Comparison of ENCODE assay signal across 11 mouse cellular contexts in genomic region chr2:75823736-75824135, GRCm38 (mm10). TPM values are rescaled to one million over a fixed set of nuclear protein-coding genes. Genes with fewer than 3 reads are reported as not detected.
DNase-seq lines count a peak whose midpoint lies in the region; ATAC-seq and TF ChIP-seq lines count a peak whose summit lies in the region.
"Had no signal": no experiment of that assay in that cellular context is flagged by ENCODE, and none has a peak within 500 bp of the region (broad histone marks: within the 10 kb centered on the region; RNA-seq: fewer than 3 reads in every experiment).

No protein-coding gene starts in this region.

- H3K27ac ChIP-seq in hindbrain, embryonic 10.5 days, result peak overlapping the region; percentile 56; the same call in 1 of the 2 replicates
- H3K27ac ChIP-seq in hindbrain, embryonic 12.5 days, result no peak overlapping the region
- H3K27ac ChIP-seq in bone marrow macrophage, adult 2 months (ENCODE audit: insufficient read depth, low read depth, low read length), result peak overlapping the region; percentile 95
- peak overlapping the region; percentile 83 for H3K27ac ChIP-seq in macrophage
- H3K27ac ChIP-seq in forebrain, embryonic 12.5 days, result no peak overlapping the region
- no peak overlapping the region for H3K27ac ChIP-seq in forebrain, embryonic 13.5 days
- H3K27ac ChIP-seq: forebrain, embryonic 10.5 days had no signal

- no peak for ATAC-seq in hindbrain, embryonic 12.5 days (ENCODE audit: low FRiP score)
- ATAC-seq in forebrain, embryonic 12.5 days (ENCODE audit: low FRiP score), result no peak
- ATAC-seq in forebrain, embryonic 13.5 days, result no peak
- ATAC-seq: lung, postnatal 0 days had no signal

- H3K9me3 ChIP-seq in hindbrain, embryonic 10.5 days, result no peaks in the 10 kb centered on the region
- no peaks in the 10 kb centered on the region for H3K9me3 ChIP-seq in hindbrain, embryonic 12.5 days (replicated peaks)
- no peaks in the 10 kb centered on the region for H3K9me3 ChIP-seq in forebrain, embryonic 12.5 days
- H3K9me3 ChIP-seq in forebrain, embryonic 13.5 days (replicated peaks), result no peaks in the 10 kb centered on the region
- H3K9me3 ChIP-seq: forebrain, embryonic 10.5 days had no signal

- TF ChIP-seq CTCF in bone marrow macrophage, adult 2 months (IDR thresholded peaks at IDR 0.05; ENCODE audit: low read depth, low read length), result no peak

- H3K4me3 ChIP-seq in hindbrain, embryonic 10.5 days, result no peak overlapping the region
- H3K4me3 ChIP-seq in hindbrain, embryonic 12.5 days, result no peak overlapping the region
- peak overlapping the region; percentile 43 for H3K4me3 ChIP-seq in bone marrow macrophage, adult 2 months (ENCODE audit: insufficient read depth, low read length)
- no peak overlapping the region for H3K4me3 ChIP-seq in macrophage (ENCODE audit: inconsistent target)
- no peak overlapping the region for H3K4me3 ChIP-seq in forebrain, embryonic 12.5 days (replicated peaks)
- no peak overlapping the region for H3K4me3 ChIP-seq in forebrain, embryonic 13.5 days
- H3K4me3 ChIP-seq: forebrain, embryonic 10.5 days had no signal

- H3K36me3 ChIP-seq in hindbrain, embryonic 10.5 days, result no peaks in the 10 kb centered on the region
- H3K36me3 ChIP-seq in hindbrain, embryonic 12.5 days, result no peaks in the 10 kb centered on the region
- H3K36me3 ChIP-seq in macrophage (ENCODE audit: inconsistent target), result no peaks in the 10 kb centered on the region
- H3K36me3 ChIP-seq in forebrain, embryonic 12.5 days (replicated peaks), result no peaks in the 10 kb centered on the region
- no peaks in the 10 kb centered on the region for H3K36me3 ChIP-seq in forebrain, embryonic 13.5 days (ENCODE audit: poor library complexity, severe bottlenecking)
- H3K36me3 ChIP-seq: forebrain, embryonic 10.5 days had no signal

- 66% methylated on average over 7 of the region's 7 CpGs for WGBS in hindbrain, embryonic 10.5 days
- 56% methylated on average over 7 of the region's 7 CpGs for WGBS in hindbrain, embryonic 12.5 days
- 3% methylated on average over 7 of the region's 7 CpGs for WGBS in macrophage (ENCODE audit: missing documents)
- WGBS in forebrain, embryonic 12.5 days, result 63% methylated on average over 7 of the region's 7 CpGs
- 61% methylated on average over 7 of the region's 7 CpGs for WGBS in forebrain, embryonic 13.5 days

- H3K4me1 ChIP-seq in hindbrain, embryonic 10.5 days (replicated peaks), result peaks cover 22% of the 10 kb centered on the region
- H3K4me1 ChIP-seq in hindbrain, embryonic 12.5 days, result peaks cover 3% of the 10 kb centered on the region; the same call in 1 of the 2 replicates
- peaks cover 25% of the 10 kb centered on the region for H3K4me1 ChIP-seq in bone marrow macrophage, adult 2 months (ENCODE audit: control insufficient read depth, insufficient read depth, low read length)
- no peaks in the 10 kb centered on the region for H3K4me1 ChIP-seq in forebrain, embryonic 12.5 days
- H3K4me1 ChIP-seq in forebrain, embryonic 13.5 days, result no peaks in the 10 kb centered on the region

- no peak for DNase-seq in hindbrain, embryonic 10.5 days (ENCODE audit: low spot score)
- peak; percentile 73 for DNase-seq in thymus, postnatal 14 days
- no peak for DNase-seq in Muller cell, postnatal 12 days (ENCODE audit: inconsistent ontology term)
- DNase-seq: gastrocnemius, postnatal 36 days had no signal

- no peak overlapping the region for H3K4me2 ChIP-seq in hindbrain, embryonic 12.5 days (replicated peaks)
- H3K4me2 ChIP-seq in forebrain, embryonic 12.5 days, result no peak overlapping the region
- H3K4me2 ChIP-seq in forebrain, embryonic 13.5 days, result no peak overlapping the region

- H3K27me3 ChIP-seq in hindbrain, embryonic 10.5 days (ENCODE audit: insufficient read depth, poor library complexity, severe bottlenecking), result no peaks in the 10 kb centered on the region
- no peaks in the 10 kb centered on the region for H3K27me3 ChIP-seq in hindbrain, embryonic 12.5 days
- H3K27me3 ChIP-seq in forebrain, embryonic 12.5 days, result no peaks in the 10 kb centered on the region
- no peaks in the 10 kb centered on the region for H3K27me3 ChIP-seq in forebrain, embryonic 13.5 days

- H3K79me2 ChIP-seq in macrophage (ENCODE audit: inconsistent target), result no peaks in the 10 kb centered on the region

- no peak overlapping the region for H3K9ac ChIP-seq in hindbrain, embryonic 12.5 days
- H3K9ac ChIP-seq in forebrain, embryonic 12.5 days, result no peak overlapping the region
- H3K9ac ChIP-seq in forebrain, embryonic 13.5 days, result no peak overlapping the region

- TF ChIP-seq POLR2A in bone marrow macrophage, adult 2 months (IDR thresholded peaks at IDR 0.05; ENCODE audit: borderline replicate concordance, low read depth, low read length), result no peak

RNA-seq across cellular contexts. Expression of gene Agps, which starts 8.2 kb away (rescaled TPM):
- polyA plus RNA-seq in hindbrain, embryonic 10.5 days (2016; fragmentation: Nextera tagmentation; extraction: Ambion mirVana), result 38.1 and 50.1 TPM in 2 replicates
- polyA plus RNA-seq in hindbrain, embryonic 12.5 days (2016; fragmentation: Nextera tagmentation; extraction: Ambion mirVana), result 49.7 and 51.8 TPM in 2 replicates
- 31.7 and 36.1 TPM in 2 replicates for polyA plus RNA-seq in bone marrow macrophage, adult 2 months (2012; ENCODE audit: insufficient read depth, insufficient read length, missing spikeins)
- total RNA-seq in macrophage (2018; cell fraction: chromatin; rRNA removed), result 100 to 1,000 TPM in 19 of 26 experiments, 10 to 100 TPM in 7; 62.0 to 236 (median 168) TPM
- 10 to 100 TPM; 32.4 to 57.4 (median 42.8) TPM for total RNA-seq in macrophage (2018; cell fraction: cytosol; rRNA removed)
- total RNA-seq in macrophage (2018; cell fraction: nucleus; rRNA removed), result 100 to 1,000 TPM in 4 of 26 experiments, 10 to 100 TPM in 22; 27.5 to 131 (median 71.2) TPM
- polyA plus RNA-seq in macrophage (2018), result 22.4 to 47.5 TPM (median 23.5 TPM) in 3 replicates
- polyA plus RNA-seq in forebrain, embryonic 12.5 days (2016; fragmentation: Nextera tagmentation; extraction: Ambion mirVana), result 43.9 and 45.1 TPM in 2 replicates
- polyA plus RNA-seq in forebrain, embryonic 13.5 days (2015; fragmentation: Nextera tagmentation; extraction: Ambion mirVana), result 25.6 and 26.0 TPM in 2 replicates

Comparison
In these comparisons a context has a peak if more than half of its experiments do, and no peak if none do; other contexts are left out.
1. H3K27ac ChIP-seq: peak in hindbrain, embryonic 10.5 days (single experiment), bone marrow macrophage, adult 2 months (single experiment) and macrophage (single experiment); none in hindbrain, embryonic 12.5 days (single experiment), forebrain, embryonic 12.5 days (single experiment) and forebrain, embryonic 13.5 days (single experiment).